Mouse (Mus musculus) MEL (cell line): ENCODE results near the gene Card14.

ENCODE experiments used
- CHD1 ChIP-seq: IDR thresholded peaks from 2 replicates; pipeline ENCODE4 v1.6.1; 2012; ENCODE audit warnings: low read depth, mild to moderate bottlenecking, inconsistent platforms, low read length, improper control_type of control experiment
- CTCF ChIP-seq, 3 experiments: IDR thresholded peaks in 2 of 3; conservative IDR thresholded peaks in 1 of 3; 2 replicates each; pipeline ENCODE4 v1.5.1; 2011 to 2012; ENCODE audit warnings: low read length in 3 of 3, low read depth in 2 of 3, mild to moderate bottlenecking in 2 of 3, improper control_type of control experiment in 1 of 3, inconsistent platforms in 1 of 3, mixed read lengths in 1 of 3, moderate library complexity in 1 of 3; ENCODE audit not compliant: control insufficient read depth in 1 of 3, insufficient read depth in 1 of 3, poor library complexity in 1 of 3, severe bottlenecking in 1 of 3
- EP300 ChIP-seq, 2 experiments: IDR thresholded peaks; 2 replicates each; pipeline ENCODE4 v1.6.1; 2011; ENCODE audit warnings: improper control_type of control experiment in 2 of 2, low read length in 2 of 2, low read depth in 1 of 2, mild to moderate bottlenecking in 1 of 2
- KAT2A ChIP-seq: conservative IDR thresholded peaks from 2 replicates; pipeline ENCODE4 v1.6.1; 2012; ENCODE audit warnings: low read depth, low read length, improper control_type of control experiment, inconsistent platforms
- MAFK ChIP-seq: IDR thresholded peaks from 2 replicates; pipeline ENCODE4 v1.6.1; 2011; ENCODE audit warnings: low read depth, mild to moderate bottlenecking, low read length, improper control_type of control experiment, borderline replicate concordance
- SIN3A ChIP-seq: IDR thresholded peaks from 2 replicates; pipeline ENCODE4 v1.6.1; 2012; ENCODE audit warnings: low read length, improper control_type of control experiment, inconsistent platforms
- SMC3 ChIP-seq: IDR thresholded peaks from 2 replicates; pipeline ENCODE4 v1.6.1; 2011; ENCODE audit warnings: low read depth, low read length, improper control_type of control experiment
- TCF12 ChIP-seq: IDR thresholded peaks from 2 replicates; pipeline ENCODE4 v1.6.1; 2014; ENCODE audit warnings: low read depth, mild to moderate bottlenecking, inconsistent platforms, low read length, improper control_type of control experiment, moderate library complexity
- USF1 ChIP-seq: IDR thresholded peaks from 2 replicates; pipeline ENCODE4 v1.6.1; 2014; ENCODE audit warnings: low read depth, mild to moderate bottlenecking, inconsistent platforms, low read length, improper control_type of control experiment, moderate library complexity

GRCm38 (mm10) chr11:119259977-119260376, 47.6 kb upstream of the Card14 start:
- TF ChIP-seq CHD1 (no peak), USF1 (no peak), CTCF (IDR thresholded peaks at IDR 0.05 in 2 of 3, conservative IDR thresholded peaks at IDR 0.05 in 1 of 3; ENCODE audit: control insufficient read depth in 1 of 3, insufficient read depth in 1 of 3, low read depth in 2 of 3, low read length in 3 of 3, poor library complexity in 1 of 3, severe bottlenecking in 1 of 3) (no peak), SMC3 (no peak), KAT2A (no peak), TCF12 (no peak), SIN3A (no peak), MAFK (no peak), EP300 (IDR thresholded peaks at IDR 0.05; ENCODE audit: low read depth in 1 of 2, low read length in 2 of 2) (no peak)
